Mouse (Mus musculus) MEL (cell line): ENCODE results near the gene Vcp.

Experiments
- CHD2 ChIP-seq: IDR thresholded peaks from 2 replicates; pipeline ENCODE4 v1.6.1; 2011; ENCODE audit warnings: low read length, improper control_type of control experiment
- CTCF ChIP-seq, 3 experiments: IDR thresholded peaks in 2 of 3; conservative IDR thresholded peaks in 1 of 3; 2 replicates each; pipeline ENCODE4 v1.5.1; 2011 to 2012; ENCODE audit warnings: low read length in 3 of 3, low read depth in 2 of 3, mild to moderate bottlenecking in 2 of 3, improper control_type of control experiment in 1 of 3, inconsistent platforms in 1 of 3, mixed read lengths in 1 of 3, moderate library complexity in 1 of 3; ENCODE audit not compliant: control insufficient read depth in 1 of 3, insufficient read depth in 1 of 3, poor library complexity in 1 of 3, severe bottlenecking in 1 of 3
- HCFC1 ChIP-seq: IDR thresholded peaks from 2 replicates; pipeline ENCODE4 v1.6.1; 2012; ENCODE audit warnings: low read depth, mild to moderate bottlenecking, inconsistent platforms, low read length, improper control_type of control experiment, moderate library complexity
- MAZ ChIP-seq: IDR thresholded peaks from 2 replicates; pipeline ENCODE4 v1.6.1; 2012; ENCODE audit warnings: low read depth, mild to moderate bottlenecking, inconsistent platforms, low read length, improper control_type of control experiment
- POLR2A ChIP-seq, 2 experiments: IDR thresholded peaks; 2 replicates each; pipeline ENCODE4 v1.6.1; 2011 to 2012; ENCODE audit warnings: low read length in 2 of 2, mild to moderate bottlenecking in 2 of 2, control low read depth in 1 of 2, improper control_type of control experiment in 1 of 2, low read depth in 1 of 2, moderate library complexity in 1 of 2; ENCODE audit not compliant: control insufficient read depth in 1 of 2, insufficient read depth in 1 of 2, poor library complexity in 1 of 2
- RAD21 ChIP-seq: IDR thresholded peaks from 2 replicates; pipeline ENCODE4 v1.6.1; 2011; ENCODE audit warnings: mild to moderate bottlenecking, low read depth, low read length, improper control_type of control experiment
- USF1 ChIP-seq: IDR thresholded peaks from 2 replicates; pipeline ENCODE4 v1.6.1; 2014; ENCODE audit warnings: low read depth, mild to moderate bottlenecking, inconsistent platforms, low read length, improper control_type of control experiment, moderate library complexity

DNA sequence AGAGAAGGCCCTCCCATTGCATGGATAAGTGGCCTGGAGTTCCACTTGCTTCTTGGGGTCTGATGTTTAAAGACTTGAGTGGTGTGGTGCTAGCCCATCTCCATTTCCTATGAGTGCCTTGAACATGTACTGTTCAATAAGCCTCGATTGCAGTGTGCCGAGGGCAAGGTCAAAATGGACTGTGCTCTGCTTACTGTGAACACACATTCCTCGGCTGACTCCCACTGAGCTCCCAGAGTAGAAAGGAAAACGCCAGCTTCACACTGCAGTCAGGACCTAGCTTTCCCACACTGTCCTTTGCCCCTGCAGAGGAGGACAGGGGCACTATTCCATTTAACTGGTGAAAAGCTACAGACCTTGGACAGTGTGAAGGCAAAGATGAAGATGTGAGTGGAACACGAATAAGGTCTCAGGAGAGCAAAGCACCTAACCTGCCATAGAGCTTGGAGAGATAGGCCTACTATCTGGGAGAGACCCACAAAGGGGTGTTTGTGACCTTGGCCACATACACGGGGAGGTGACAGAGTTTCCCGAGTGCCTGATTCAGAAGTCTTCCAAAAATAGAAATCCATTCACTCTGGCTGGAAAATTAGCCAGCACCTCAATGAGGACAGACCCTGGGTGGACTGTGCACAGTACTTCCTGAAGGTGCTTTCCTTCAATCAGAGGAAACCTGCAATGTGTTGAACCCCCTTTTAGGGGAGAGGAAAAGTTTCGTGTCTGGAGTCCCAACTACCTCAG, 67.9 kb downstream of the Vcp start:
- TF ChIP-seq RAD21: no peak
- no peak for TF ChIP-seq CTCF (IDR thresholded peaks at IDR 0.05 in 2 of 3, conservative IDR thresholded peaks at IDR 0.05 in 1 of 3; ENCODE audit: control insufficient read depth in 1 of 3, insufficient read depth in 1 of 3, low read depth in 2 of 3, low read length in 3 of 3, poor library complexity in 1 of 3, severe bottlenecking in 1 of 3)
- no peak for TF ChIP-seq MAZ
- no peak for TF ChIP-seq POLR2A (IDR thresholded peaks at IDR 0.05; ENCODE audit: control insufficient read depth in 1 of 2, insufficient read depth in 1 of 2, low read depth in 1 of 2, low read length in 2 of 2, poor library complexity in 1 of 2)
- TF ChIP-seq USF1: no peak
- no peak for TF ChIP-seq CHD2
- no peak for TF ChIP-seq HCFC1
